Mouse (Mus musculus) cerebellum, adult 9-11 months (tissue): ENCODE data around the gene Rbm8a.
A peak's percentile ranks its signal among the peaks of the same experiment; 100 is the strongest.
"Not testable (repeated sequence)": the region's sequence is repeated elsewhere in the genome, so short reads cannot be mapped to it uniquely, and the experiment has no call there.

Experiments
- DNase-seq: peaks from one replicate; pipeline ENCODE4 v3.0.0; 2022

Rbm8a gene

DNA sequence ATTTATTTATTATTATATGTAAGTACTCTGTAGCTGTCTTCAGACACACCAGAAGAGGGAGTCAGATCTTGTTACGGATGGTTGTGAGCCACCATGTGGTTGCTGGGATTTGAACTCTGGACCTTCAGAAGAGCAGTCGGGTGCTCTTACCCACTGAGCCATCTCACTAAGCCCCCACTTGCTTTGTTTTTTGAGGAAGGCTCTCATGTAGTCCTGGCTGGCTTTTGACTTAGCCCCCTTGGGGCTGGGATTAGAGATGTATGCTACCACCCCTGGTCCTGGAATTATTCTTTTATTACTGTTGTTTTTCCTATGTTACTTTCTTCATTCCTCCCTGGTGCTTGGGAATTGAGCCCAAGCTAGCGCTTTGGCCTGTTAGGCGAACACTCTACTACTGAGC is 23.7 kb upstream of the Rbm8a start:
- DNase-seq: not testable (repeated sequence)

DNA sequence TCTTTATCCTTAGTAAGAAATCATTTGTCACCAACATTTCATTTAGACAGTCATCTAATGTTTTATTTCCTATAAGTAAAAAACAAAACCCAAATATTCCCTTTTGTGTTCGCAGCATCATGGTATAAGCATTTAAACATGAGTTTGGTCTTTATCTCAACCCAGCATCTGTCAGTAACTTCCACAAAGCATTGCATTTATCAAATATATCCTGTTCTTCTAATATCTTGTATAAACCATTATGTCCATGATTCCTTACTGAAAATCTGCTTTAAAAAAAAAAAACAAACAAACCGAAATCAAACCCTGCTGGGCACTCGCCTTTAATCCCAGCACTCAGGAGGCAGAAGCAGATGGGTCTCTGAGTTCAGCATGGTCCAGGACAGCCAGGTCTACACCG is 23.1 kb upstream of the Rbm8a start:
- no peak for DNase-seq

DNA sequence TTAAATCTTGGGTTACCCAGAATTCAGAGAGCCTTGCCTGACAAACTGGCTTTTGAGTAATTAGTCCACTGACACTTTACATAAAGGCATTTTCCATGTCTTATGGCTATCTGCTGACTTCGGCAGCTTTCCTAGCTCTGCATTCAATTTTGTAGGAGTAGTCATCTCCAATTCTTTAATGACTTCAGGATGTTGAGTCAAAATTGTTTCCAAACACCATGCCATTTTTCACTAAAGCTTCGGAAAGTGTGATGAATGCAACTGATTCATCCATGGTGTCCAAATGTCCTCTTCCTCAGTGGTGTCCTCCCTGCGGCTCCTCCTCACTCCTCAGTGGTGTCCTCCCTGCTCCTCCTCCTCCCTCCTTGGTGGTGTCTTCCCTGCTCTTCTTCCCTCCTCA is 11.8 kb upstream of the Rbm8a start:
- DNase-seq: no peak

DNA sequence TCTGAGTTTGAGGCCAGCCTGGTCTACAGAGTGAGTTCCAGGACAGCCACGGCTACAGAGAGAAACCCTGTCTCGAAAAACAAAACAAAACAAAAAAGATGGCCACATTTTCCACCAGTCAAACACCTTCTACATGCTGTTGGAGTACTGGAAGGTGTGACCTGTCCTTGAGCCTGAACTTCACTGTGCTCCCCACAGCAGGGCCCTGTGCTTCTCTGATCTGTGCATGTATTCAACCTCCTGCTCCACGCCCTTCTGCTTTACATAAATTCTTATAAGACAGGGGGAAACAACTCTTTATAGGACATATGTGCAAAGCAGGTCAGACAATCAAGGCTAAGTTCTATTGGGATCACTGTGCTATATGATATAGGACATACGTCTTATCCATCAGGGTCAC is 6.5 kb upstream of the Rbm8a start:
- DNase-seq: no peak

DNA sequence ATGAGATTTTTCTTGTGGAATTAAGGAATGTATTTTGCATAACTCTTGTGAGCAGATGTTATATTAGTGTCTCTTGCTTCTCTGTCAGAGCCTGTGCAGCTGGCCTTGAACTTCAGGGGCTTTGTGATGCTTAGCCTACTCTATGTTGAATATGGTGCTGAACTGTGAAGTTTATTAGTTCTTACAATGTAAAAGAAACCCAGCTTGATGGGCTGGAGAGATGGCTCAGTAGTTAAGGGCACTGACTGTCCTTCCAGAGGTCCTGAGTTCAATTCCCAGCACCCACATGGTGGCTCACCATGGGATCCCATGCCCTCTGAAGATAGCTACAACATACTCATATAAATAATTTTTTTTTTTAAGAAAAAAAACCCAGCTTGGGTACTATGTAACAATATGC is 2.3 kb downstream of the Rbm8a start:
- no peak for DNase-seq

DNA sequence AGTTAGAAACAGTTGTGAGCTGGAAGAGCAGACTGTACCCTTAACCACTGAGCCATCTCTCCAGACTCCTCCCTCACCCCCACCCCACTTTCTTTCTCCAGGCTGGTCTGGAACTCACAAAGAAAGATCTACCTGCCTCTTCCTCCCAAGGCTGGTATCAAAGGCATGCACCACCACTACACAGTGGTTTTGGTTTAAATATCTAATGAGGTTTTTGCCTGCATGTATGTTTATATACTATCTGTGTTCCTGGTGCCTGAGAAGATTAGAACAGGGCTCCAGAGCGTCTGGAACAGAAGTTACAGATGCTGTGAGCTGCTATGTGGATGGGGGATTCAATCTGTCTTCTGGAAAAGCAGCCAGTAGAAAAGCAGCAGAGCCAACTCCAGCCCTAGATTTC is 4.3 kb downstream of the Rbm8a start:
- no peak for DNase-seq

DNA sequence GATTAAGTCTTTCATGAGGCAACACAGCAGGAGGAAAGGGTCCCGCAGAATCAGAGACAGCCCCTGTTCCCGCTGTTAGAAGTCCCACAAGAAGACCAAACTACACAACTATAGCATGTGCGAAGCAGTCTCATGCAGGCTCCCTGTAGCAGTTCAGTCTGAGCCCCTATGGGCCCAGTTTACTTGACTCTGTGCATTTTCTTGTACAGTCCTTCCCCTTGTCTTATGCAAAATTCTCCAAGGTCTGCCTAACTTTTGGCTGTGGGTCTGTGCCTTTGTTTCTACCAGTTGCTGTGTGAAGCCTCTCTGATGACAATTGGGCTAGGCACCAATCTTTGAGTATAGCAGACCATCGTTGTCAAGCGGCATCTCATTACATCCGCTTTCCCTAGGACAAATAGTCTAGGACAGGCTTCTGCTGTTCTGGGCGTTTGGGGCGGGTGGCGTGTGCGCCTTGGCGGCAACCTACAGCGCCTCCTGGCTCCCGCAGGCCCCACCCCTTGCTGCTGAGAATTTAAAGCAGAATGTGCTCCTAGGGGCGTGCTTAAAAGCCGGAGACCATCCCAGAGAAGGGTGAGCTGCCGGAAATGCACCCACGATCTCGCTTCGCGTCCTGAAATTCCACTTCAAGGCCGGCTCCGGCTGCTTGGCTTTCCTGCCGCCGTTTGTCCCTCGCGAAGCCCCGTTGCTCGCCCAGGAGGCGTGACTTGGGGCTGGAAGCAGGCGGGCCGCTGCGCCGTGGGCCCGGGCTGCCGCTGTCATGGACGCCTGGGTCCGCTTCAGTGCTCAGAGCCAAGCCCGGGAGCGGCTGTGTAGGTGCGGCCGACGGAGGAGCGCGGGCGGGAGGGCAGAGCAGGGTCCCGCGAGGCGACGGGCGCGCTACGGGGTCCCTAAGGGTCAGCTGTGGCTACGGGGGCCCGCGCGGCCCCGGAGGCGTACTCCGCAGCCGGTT is 5.5 kb downstream of the Rbm8a start, which contains the start of the genes Pex11b and Gm42957:
Pex11b (plus strand) TSS at position 449 of the 952 bp plus-strand sequence.
Gm42957 (plus strand) TSS at position 547 of the 952 bp plus-strand sequence.
- peak; percentile 85 for DNase-seq

DNA sequence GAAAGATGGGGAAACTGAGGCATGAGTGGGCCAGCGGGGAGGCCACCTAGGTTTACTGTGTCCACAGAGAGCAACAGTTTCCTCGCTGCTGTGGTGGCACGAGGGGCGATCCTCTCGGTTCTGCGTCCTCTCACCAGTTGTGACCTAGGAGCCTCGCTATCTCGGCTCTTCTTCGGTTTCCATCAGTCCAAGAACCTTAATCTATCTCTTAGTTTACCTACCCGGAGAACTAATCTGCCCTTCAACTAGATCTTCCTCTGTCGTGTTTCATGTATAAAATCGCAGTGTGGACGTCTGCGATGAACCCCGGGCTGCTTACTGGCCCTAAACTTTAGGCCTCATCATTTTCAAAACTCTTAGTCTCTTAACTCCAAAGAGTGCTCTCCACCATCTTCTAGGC is 6.2 kb downstream of the Rbm8a start:
- DNase-seq: no peak

DNA sequence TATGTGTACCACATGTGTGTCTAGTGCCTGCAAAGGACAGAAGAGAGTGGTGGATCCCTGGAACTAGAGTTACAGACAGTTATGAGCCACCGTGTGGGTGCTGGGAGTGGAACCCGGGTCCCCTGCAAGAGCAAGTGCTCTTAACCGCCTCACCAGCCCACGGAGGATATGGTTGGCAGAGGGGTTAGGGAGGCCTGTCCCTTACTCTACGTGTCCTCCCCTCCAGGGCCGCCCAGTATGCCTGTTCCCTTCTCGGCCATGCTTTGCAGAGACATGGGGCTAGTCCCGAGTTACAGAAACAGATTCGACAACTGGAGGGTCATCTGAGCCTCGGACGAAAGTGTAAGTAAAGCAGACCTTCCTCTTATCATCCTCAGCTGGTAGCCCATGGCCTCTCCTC is 6.7 kb downstream of the Rbm8a start:
- DNase-seq: peak; percentile 27

DNA sequence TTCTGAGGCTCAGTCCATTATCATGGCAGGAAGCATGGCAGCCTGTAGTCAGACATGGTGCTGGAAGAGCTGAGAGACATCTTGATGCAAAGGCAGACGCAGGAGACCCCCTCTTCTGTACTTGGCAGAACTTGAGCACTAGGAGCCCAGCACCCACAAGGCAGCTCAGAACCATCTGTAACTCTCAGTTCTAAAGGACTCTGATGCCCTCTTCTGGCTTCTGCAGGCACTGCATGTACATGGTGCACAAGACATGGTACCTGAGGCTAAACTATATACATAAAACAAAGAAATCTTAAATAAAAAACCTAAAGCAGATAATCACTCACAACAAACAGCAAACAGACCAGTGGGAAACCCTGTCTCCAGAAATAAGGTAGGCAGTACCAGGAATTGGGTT is 9.5 kb downstream of the Rbm8a start:
- DNase-seq: peak; percentile 52

DNA sequence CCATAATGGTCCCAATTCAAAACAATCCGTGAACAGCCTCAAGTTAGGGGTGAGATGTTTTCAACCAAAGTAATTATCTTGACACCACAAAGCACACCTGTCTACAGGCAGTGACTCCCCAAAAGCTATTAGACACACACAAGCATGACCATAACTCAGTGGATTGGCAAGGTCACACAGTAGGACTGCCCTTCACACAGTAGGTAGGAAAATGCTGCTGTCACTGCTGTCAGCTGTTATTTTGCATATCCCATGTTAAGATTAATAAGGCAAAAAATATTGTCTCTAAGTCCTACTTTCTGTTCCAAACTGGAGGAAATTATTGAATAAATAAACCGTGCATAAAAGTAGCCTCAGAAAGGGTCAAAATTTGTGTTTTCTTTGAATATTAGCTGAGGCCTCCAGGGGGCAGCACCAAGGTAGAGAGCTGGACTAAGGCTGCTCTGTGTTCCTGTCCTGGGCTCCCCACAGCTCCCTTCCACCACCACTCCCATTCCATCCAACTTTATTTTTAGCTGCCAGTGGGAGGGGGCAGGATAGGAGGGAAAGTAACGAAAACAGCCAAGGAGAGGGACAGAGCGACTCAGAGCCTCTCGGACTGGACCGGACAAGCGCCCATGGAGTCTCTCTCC is 15.4 kb downstream of the Rbm8a start, which contains the start of gene Itga10:
Itga10 (plus strand) TSS at position 567 of the 632 bp plus-strand sequence.
- DNase-seq: peak; percentile 41

DNA sequence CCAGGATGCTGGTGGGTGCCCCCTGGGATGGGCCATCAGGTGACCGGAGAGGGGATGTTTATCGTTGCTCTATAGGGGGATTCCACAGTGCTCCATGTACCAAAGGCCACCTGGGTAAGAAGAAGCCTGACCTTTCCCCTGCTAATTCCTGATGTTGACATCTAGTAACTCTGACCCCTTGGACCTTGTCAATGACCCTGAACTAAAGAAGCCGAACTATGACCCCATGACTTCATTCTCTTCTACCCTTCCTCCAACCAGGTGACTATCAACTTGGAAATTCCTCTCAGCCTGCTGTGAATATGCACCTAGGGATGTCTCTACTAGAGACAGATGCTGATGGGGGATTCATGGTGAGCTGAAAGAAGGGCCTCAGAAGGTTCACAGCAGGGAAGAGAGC is 17.6 kb downstream of the Rbm8a start:
- no peak for DNase-seq

DNA sequence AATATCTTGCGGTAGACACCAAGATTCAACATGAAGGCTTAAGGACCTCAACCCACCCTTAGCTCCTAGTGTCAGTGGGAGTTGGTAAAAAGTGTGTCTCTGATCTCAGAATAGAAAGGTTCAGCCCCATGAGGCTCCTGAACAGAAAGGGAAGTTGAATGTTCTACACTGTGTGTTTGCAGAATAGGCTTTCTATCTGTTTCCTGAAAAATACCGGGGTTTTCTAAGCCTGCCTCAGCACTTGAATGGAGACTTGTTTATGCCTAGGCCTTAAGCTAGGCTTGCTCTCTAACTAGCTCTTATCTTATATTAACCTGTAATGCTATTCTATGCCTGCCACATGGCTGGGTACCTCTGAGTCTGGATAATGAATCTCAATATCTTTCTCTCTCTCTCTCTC is 31.2 kb downstream of the Rbm8a start:
- DNase-seq: no peak

DNA sequence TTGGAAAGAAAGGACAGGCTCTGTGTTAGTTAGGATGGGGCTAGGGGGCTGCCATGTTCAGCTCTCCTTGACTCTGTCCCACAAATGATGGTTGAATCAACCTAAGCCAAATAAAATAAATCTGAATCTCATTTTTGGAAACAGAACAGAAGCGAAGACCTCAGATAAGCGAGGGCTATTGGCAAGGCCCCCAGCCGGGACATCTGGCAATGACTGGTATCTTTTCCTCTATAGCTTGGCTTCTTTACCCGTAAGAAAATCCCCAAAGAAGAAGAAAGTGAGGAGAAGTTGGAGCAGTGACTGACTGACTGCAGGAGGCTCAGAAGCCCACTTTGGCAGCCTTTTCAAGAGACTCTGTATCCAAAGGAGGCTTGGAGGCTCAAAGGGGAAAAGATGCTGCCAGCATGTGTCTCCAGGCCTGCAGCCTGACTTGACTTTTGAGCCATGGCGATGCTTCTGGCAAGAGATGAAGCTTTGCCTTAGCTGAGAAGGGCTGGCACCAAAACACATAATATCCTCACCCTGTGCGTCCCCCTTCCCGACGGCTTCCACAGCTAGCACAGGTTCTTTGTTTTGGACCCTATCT is 33.1 kb downstream of the Rbm8a start:
- DNase-seq: peak; percentile 45

DNA sequence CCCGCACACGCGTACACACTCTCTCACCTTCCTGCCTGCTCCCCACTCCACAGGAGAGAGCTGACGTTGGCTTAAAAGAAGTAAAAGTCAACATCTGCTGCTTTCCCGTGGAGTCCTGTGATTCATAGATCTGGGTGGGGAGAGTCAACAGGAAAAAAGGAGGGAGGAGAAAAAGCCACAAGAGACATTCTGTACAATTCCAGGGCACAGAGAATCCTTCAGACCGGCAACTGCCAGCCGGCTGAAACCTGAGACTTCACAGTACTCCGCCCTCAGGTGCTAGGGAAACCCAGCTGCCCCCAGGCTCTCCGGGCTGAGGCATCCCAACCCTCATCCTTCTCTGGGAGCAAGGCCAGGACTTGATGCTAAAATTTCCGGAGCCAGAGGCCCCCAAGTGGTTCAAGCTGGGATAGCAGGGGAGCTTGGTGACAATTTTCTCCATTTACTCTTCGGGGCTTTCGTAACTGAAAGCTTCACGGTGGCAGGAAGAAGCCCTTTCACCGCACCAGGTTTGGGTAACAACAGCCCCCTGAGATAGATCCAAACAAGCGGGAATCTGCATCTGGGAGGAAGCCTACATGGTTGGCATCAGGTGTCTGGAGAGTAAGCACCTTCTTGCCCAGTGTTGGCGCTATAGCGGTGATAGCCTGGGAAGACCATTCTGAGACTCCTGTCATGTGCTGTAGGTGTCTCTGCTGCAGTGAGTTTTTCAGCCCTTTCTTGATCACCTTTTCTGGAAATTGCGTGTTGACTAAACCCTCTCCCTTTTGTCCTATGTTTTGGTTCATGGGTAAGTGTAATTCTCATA is 33.9 kb downstream of the Rbm8a start:
- DNase-seq: peak; percentile 88

DNA sequence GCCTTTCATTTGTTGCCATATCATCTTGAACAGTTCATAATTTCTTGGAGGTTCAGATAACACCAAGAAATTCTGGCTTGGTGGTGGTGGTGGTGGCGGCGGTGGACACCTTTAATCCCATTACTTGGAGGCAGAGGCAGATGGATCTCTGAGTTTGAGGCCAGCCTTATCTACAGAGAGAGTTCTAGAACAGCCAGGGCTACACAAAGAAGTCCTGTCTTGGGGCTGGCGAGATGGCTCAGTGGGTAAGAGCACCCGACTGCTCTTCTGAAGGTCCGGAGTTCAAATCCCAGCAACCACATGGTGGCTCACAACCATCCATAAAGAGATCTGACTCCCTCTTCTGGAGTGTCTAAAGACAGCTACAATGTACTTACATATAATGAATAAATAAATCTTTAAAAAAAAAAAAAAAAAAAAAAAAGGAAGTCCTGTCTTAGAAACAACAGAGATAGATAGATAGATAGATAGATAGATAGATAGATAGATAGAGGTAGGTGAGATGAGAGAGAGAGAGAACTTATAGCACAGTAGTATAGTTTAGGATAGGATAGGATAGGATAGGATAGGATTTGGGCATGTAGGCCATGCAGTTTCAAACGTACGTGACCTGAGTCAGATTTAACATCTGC is 36.1 kb downstream of the Rbm8a start:
- not testable (repeated sequence) for DNase-seq

DNA sequence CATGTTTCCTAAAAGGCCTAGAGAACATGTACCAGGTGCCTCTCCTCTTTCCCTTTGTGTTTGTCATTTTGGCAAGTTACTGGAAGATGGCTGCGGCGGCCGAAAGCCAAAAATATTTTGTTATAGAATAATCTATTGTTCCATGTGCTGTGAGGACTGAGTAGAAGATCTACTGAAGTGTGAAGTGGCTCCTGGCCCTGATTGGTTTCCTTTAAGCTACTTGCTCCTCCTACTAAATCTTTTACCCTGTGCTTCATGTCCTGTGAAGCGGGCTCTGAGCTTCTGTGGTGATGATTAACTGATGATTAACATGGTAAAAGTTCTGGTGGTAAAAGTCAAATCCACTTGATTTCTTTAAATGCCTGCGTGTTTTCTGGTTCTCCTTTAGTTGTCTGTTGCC is 37.2 kb downstream of the Rbm8a start:
- no peak for DNase-seq

DNA sequence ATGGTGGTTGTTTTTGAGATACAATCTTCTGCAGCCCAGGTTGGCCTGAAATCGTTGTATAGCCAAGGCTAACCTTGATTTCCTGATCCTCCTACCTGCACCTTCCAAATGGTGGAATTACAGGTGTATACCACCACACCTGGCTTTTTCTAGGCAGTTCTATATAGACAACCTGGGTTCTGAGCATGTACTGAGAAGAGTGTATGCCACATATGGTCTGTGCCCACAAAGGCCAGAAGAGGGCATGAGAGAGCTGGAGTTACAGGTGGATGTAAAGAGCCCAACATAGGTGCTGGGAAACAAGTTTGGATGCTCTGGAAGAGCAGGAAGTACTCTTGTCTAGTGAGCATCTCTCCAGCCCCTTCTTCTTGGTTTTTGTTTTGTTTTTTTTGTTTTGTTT is 37.6 kb downstream of the Rbm8a start:
- DNase-seq: no peak

DNA sequence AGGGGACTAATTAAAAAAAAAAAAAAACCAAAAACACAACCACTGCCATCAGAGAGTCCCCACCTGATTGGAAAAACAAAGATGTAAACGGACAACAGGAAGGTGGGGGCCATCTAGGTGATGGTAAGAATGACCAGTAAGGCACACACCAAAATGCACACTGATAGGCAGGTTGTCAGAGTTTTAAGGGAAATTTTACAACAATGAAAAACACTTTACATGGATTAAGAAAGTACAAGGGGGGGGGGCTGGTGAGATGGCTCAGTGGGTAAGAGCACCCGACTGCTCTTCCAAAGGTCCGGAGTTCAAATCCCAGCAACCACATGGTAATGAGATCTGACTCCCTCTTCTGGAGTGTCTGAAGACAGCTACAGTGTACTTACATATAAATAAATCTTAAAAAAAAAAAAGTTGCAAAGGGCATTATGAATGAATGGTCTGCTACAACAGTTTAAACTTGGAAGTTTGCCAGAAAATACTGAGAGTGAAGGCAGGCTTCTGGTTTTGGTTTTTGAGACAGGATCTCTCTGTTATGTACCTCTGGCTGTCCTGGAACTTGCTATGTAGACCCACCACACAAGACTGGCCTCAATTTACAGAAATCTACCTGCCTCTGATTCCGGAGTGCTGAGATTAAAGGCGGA is 38.8 kb downstream of the Rbm8a start:
- DNase-seq: no peak

DNA sequence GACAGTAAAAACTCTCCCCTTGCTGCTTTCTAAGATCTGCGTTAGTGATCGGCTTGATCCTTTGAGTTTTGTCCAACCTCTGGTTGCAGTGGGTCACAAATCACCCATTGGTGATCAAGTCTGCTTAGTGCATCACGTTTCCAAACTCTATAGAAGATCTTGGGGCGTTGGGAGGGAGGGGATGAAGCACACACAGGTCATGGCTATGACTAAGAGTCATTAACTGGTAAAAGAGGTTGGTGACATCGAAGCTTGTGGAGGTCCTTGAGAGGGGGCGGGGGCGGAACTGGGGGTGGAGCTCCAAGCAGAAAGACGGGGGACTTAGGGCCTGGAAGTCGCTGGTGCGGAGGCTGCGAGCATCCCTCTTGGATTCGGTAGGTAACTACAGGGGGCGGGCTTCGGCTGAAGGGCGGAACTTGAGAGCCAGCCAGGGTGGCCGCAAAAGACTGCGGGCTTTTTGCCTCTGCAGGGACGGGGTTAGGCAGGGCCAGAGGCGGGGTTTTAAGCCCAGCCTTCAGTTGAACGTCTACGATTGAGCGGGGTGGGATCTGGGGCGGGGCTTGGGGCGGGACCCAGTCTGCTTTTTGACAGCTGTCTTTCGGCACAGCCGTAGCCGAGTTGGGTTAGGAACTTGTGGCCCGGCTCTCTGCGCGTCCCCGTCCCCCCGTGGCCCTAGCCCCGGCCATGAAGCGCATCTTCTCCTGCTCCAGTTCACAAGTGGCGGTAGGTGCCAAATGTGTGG is 40.2 kb downstream of the Rbm8a start, which contains the start of gene Ankrd35:
Ankrd35 (plus strand) TSS at position 405 of the 742 bp plus-strand sequence.
- DNase-seq: peak; percentile 89

DNA sequence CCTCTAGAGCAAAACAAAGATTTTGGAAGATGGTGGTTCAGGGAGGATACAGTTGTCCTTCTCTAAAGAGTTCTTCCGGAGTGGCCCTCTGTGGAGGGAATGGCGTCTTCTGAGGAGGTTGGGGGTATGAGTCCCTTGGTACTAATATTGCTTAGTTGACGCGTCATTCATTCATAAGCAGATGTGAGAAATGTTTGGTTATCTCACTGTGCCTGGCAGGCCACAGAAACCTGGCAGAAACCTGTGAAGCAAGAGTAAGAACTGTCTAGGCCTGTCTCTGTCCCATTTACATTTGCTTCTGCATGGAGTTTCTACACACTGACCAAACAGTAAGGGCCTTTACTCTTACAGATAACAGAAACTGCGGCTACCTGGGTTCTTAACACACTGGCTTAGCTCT is 41.8 kb downstream of the Rbm8a start:
- no peak for DNase-seq
